Mouse (Mus musculus): ENCODE measurements around the gene Irf1.

The Irf1 gene

GRCm38 (mm10) chr11:53810749-53811148, 40.9 kb downstream of the Irf1 start:
- DNase-seq (ENCODE audit: low spot score): no peak

GRCm38 (mm10) chr11:53811312-53811711, 41.5 kb downstream of the Irf1 start:
- no peak for DNase-seq (ENCODE audit: low spot score)

GRCm38 (mm10) chr11:53813001-53813868, 43.4 kb downstream of the Irf1 start:
- no peak for DNase-seq (ENCODE audit: low spot score)

- DNase-seq (ENCODE audit: low spot score): no peak
These were observed 45.0 kb downstream of the Irf1 start for GRCm38 (mm10) chr11:53814810-53815209.

- no peak for DNase-seq (ENCODE audit: low spot score)
These were observed 47.1 kb downstream of the Irf1 start for GRCm38 (mm10) chr11:53816841-53817375.

- no peak for DNase-seq (ENCODE audit: low spot score)
These were observed 49.0 kb downstream of the Irf1 start for GRCm38 (mm10) chr11:53818794-53819193.

- DNase-seq (ENCODE audit: low spot score): no peak
These were observed 49.7 kb downstream of the Irf1 start for GRCm38 (mm10) chr11:53819511-53819910.

GRCm38 (mm10) chr11:53820516-53821170, 50.8 kb downstream of the Irf1 start:
- no peak for DNase-seq (ENCODE audit: low spot score)

- DNase-seq (ENCODE audit: low spot score): no peak
These were observed 51.6 kb downstream of the Irf1 start for GRCm38 (mm10) chr11:53821230-53821944.

- DNase-seq (ENCODE audit: low spot score): no peak
These were observed 52.1 kb downstream of the Irf1 start for GRCm38 (mm10) chr11:53821945-53822338.

GRCm38 (mm10) chr11:53825409-53825808, 55.6 kb downstream of the Irf1 start:
- no peak for DNase-seq (ENCODE audit: low spot score)

Data from embryo, embryonic 10.5 days (tissue).